Mouse (Mus musculus) activated CD4-positive, CD25-positive, alpha-beta regulatory T cell, adult 4 months (primary cell): Measurements from ENCODE around the gene Uba52. TPM values are rescaled to one million over a fixed set of nuclear protein-coding genes. Genes with fewer than 3 reads are reported as not detected.
"Not testable (repeated sequence)": the region's sequence is repeated elsewhere in the genome, so short reads cannot be mapped to it uniquely, and the experiment has no call there.

Experiments used
- ATAC-seq: one replicate; pipeline ENCODE4 v1.8.0; 2017
- polyA plus RNA-seq, 2 experiments: library from polyadenylated mRNA; unstranded; fragments of 100-300 nt; shearing (Covaris generic); gene quantifications; one replicate each; pipeline ENCODE4 v1.2.1; 2017

Gene Uba52
- polyA plus RNA-seq, 2 experiments from 2014 or later = 3,631 to 4,013 TPM

GRCm38 (mm10) chr8:70530314-70530713 is 19.7 kb upstream of the Uba52 start:
- no peak for ATAC-seq

GRCm38 (mm10) chr8:70529741-70530161 is 19.1 kb upstream of the Uba52 start:
- ATAC-seq = no peak

GRCm38 (mm10) chr8:70529299-70529698 is 18.7 kb upstream of the Uba52 start:
- no peak for ATAC-seq

- no peak for ATAC-seq
These were observed 17.7 kb upstream of the Uba52 start for GRCm38 (mm10) chr8:70528182-70528797.

- ATAC-seq = peak; percentile 86
These were observed 17.0 kb upstream of the Uba52 start, which contains the start of the genes Fkbp8 and Kxd1 for GRCm38 (mm10) chr8:70527512-70528181. Fkbp8 (plus strand) TSS chr8:70527724. Kxd1 (minus strand) TSS chr8:70527956.

- no peak for ATAC-seq
These were observed 16.5 kb upstream of the Uba52 start for GRCm38 (mm10) chr8:70527111-70527511.

GRCm38 (mm10) chr8:70522592-70523403 is 12.2 kb upstream of the Uba52 start:
- peak; percentile 86 for ATAC-seq

- no peak for ATAC-seq
These were observed 9.0 kb upstream of the Uba52 start for GRCm38 (mm10) chr8:70519606-70520005.

GRCm38 (mm10) chr8:70519043-70519442 is 8.4 kb upstream of the Uba52 start:
- no peak for ATAC-seq

- ATAC-seq = no peak
These were observed 7.5 kb upstream of the Uba52 start for GRCm38 (mm10) chr8:70517940-70518643.

GRCm38 (mm10) chr8:70513441-70513840 is 2.8 kb upstream of the Uba52 start:
- ATAC-seq = no peak

GRCm38 (mm10) chr8:70512253-70512903 is 1.8 kb upstream of the Uba52 start:
- peak; percentile 30 for ATAC-seq

GRCm38 (mm10) chr8:70511770-70512169 is 1.2 kb upstream of the Uba52 start:
- ATAC-seq = no peak

- ATAC-seq = not testable (repeated sequence)
These were observed 573 bp upstream of the Uba52 start for GRCm38 (mm10) chr8:70511174-70511573.

GRCm38 (mm10) chr8:70509281-70509952 is 1.2 kb downstream of the Uba52 start:
- no peak for ATAC-seq

- ATAC-seq = no peak
These were observed 3.6 kb downstream of the Uba52 start for GRCm38 (mm10) chr8:70507027-70507393.

- ATAC-seq = peak; percentile 51
These were observed 4.1 kb downstream of the Uba52 start, which contains the start of gene Rex1bd for GRCm38 (mm10) chr8:70506328-70507026. Rex1bd (minus strand) TSS chr8:70506752.

- peak; percentile 4 for ATAC-seq
These were observed 4.8 kb downstream of the Uba52 start for GRCm38 (mm10) chr8:70505698-70506327.

- ATAC-seq = no peak
These were observed 5.8 kb downstream of the Uba52 start for GRCm38 (mm10) chr8:70504851-70505250.

GRCm38 (mm10) chr8:70504291-70504716 is 6.3 kb downstream of the Uba52 start:
- no peak for ATAC-seq
